Mouse (Mus musculus) neural tube, embryonic 14.5 days (tissue): ENCODE measurements at regions not wholly inside any gene's neighbourhood (a gene's known extent, or its start where the extent isn't known, plus 50 kb on each side); places are given as distances from the start of the nearest gene placed in this dataset.
A peak's percentile ranks its signal among the peaks of the same experiment; 100 is the strongest.

Experiments
- ATAC-seq: fragments of 200-750 bp; cut with Nextera tagmentation; 2 replicates; pipeline ENCODE4 v1.8.0; 2017; ENCODE audit warnings: low read depth, mild to moderate bottlenecking, moderate TSS enrichment, moderate library complexity
- H3K27ac ChIP-seq: fragments of 300-500 bp; sonication (generic); 2 replicates; pipeline ENCODE4 v1.5.1; 2014; ENCODE audit warnings: low read depth, mild to moderate bottlenecking, control low read depth, low read length, moderate library complexity, mixed read lengths
- H3K27me3 ChIP-seq: fragments of 300-500 bp; sonication (generic); 2 replicates; pipeline ENCODE4 v1.6.1; 2014; ENCODE audit warnings: low read length; ENCODE audit not compliant: control insufficient read depth, insufficient read depth
- H3K36me3 ChIP-seq: fragments of 300-500 bp; sonication (generic); 2 replicates; pipeline ENCODE4 v1.6.1; 2014; ENCODE audit warnings: low read length, mixed read lengths; ENCODE audit not compliant: control insufficient read depth, insufficient read depth
- H3K4me1 ChIP-seq: fragments of 300-500 bp; sonication (generic); 2 replicates; pipeline ENCODE4 v1.6.1; 2014; ENCODE audit warnings: low read length; ENCODE audit not compliant: control insufficient read depth, insufficient read depth
- H3K4me2 ChIP-seq: fragments of 300-500 bp; sonication (generic); 2 replicates; pipeline ENCODE4 v1.6.1; 2014; ENCODE audit warnings: mild to moderate bottlenecking, low read depth, low read length, control low read depth
- H3K4me3 ChIP-seq: fragments of 300-500 bp; sonication (generic); 2 replicates; pipeline ENCODE4 v1.5.1; 2014; ENCODE audit warnings: low read depth, low read length, control low read depth, mixed read lengths
- H3K9ac ChIP-seq: fragments of 300-500 bp; sonication (generic); replicated peaks from 2 replicates; pipeline ENCODE4 v1.6.1; 2014; ENCODE audit warnings: low read depth, mild to moderate bottlenecking, control low read depth, low read length, mixed read lengths
- H3K9me3 ChIP-seq: fragments of 300-500 bp; sonication (generic); 2 replicates; pipeline ENCODE4 v1.6.1; 2016; ENCODE audit warnings: low read length; ENCODE audit not compliant: control insufficient read depth
- WGBS: fragments of 180-500 bp; shearing (Covaris S2); extraction: QIAGEN DNeasy Blood & Tissue Kit; methylation state at CpG from one replicate; pipeline ENCODE4 v1.1.7; 2014; 5-methylcytosine and 5-hydroxymethylcytosine counted together

DNA sequence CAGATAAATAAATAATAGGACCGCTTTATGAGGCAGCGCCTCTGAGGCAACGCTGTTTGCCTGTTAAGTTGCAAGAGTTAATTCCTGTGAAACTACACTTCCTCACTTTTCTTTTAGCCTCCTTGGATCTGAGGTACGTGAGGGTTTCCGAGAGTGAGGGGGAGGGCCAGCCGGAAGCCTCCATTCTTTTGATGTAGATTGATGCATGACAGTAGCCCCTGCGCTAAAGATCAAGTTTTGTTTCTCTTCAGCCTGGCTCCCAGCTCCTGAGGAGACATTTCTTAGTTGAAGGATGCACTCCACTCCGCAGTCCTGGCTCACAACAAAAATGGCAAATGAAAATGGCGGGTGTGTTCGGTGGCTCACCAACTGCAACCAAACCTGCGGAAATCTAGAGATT lies 485.6 kb upstream of the Cited2 start:
- Histone ChIP-seq H3K36me3 (no peaks in the 10 kb centered on the region), H3K4me2 (no peak overlapping the region), H3K4me3 (no peak overlapping the region), H3K9ac (no peak overlapping the region), H3K4me1 (peaks cover 9% of the 10 kb centered on the region), H3K27me3 (no peaks in the 10 kb centered on the region), H3K27ac (no peak overlapping the region), H3K9me3 (no peaks in the 10 kb centered on the region)
- no peak for ATAC-seq
- WGBS = 24% methylated on average over 11 of the region's 11 CpGs

DNA sequence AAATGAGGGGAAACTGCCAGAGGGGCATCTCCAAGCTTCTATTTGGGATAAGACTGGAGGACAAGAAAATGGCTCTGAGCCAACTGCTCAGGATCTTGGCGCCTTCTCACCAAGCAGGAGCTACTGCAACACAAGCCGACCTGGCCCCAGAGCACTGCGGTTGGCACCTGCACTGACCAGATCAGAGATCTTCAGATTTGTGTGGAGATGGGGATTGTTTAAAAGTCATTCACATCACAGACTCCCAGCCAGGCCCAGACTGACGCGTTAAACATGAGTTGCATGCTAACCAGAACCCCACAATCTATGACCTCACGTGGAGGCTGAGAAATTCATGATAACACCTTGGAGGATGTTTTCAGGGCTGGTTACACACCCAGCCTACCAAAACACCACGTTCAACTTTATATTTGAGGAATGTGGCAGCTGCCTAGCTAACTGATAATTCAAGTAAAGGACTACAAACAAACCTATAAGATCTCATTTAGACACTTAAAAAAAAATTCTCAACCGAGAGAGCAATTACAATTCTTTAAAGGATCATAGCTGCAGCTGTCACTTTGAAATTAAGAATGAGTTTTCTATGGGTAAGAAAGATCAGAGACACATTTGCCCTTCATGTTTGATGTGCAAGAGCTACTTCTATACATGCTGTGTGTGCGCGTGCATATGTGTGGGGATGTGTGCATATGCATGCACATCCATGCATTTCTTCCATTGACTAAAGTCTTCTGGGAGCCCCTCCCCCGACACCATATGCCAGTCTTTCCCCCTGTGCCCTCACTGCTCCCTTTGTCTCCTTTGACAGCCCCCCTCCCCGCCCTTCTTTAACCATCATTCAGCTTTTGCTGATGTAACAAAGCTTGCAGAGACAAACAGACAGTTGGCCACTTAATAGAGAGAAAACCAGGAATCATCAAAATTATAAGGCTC lies 484.8 kb upstream of the Cited2 start:
- ATAC-seq = peak; percentile 70
- WGBS = 35% methylated on average over 12 of the region's 12 CpGs
- Histone ChIP-seq H3K4me1 (peaks cover 9% of the 10 kb centered on the region), H3K9me3 (no peaks in the 10 kb centered on the region), H3K36me3 (no peaks in the 10 kb centered on the region), H3K4me2 (no peak overlapping the region), H3K9ac (no peak overlapping the region), H3K27ac (no peak overlapping the region), H3K4me3 (no peak overlapping the region), H3K27me3 (no peaks in the 10 kb centered on the region)

DNA sequence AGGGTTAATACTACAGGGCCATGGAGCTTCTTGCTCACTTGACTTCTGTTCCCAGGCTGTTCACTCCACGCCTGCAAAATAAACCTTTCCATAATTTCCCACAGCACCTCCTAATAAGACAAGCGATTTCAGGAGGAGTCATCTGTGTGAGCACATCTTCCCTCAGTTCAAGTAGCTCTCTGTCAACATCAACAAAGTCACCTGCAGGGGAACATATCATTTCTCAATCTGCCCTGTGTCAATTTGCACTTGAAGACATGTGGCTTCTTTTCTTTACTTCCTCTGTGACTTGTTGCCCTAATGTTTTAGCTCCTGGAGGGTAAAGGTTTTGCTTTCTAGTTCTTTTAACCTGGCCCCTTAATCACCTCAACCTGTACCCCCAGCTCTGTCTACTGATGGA lies 474.7 kb upstream of the Cited2 start:
- no peak overlapping the region for H3K27ac ChIP-seq
- H3K4me1 ChIP-seq = no peaks in the 10 kb centered on the region
- no peak overlapping the region for H3K4me2 ChIP-seq
- no peak for ATAC-seq
- 69% methylated on average over 2 of the region's 2 CpGs for WGBS
- H3K27me3 ChIP-seq = no peaks in the 10 kb centered on the region
- no peaks in the 10 kb centered on the region for H3K36me3 ChIP-seq
- no peak overlapping the region for H3K4me3 ChIP-seq
- no peak overlapping the region for H3K9ac ChIP-seq
- no peaks in the 10 kb centered on the region for H3K9me3 ChIP-seq

DNA sequence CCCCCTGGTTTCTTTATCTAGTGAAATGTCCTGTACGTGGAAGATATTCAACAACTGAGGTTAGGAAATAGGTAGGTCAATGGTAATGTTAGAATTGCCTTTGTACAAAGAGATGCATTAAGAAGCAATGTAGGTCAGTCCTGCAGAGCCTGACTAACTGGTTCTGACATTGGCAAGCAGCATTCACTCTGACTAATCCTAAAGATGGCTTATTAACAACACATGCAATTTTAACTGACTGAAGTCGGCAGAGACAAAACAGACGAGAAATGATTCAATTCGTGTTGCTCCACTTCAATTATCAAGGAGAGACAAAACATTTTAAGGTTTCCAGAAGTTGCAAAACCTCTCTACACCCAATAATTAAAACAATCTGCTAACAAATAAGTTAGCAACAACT lies 470.0 kb upstream of the Cited2 start:
- no peaks in the 10 kb centered on the region for H3K4me1 ChIP-seq
- H3K27ac ChIP-seq = no peak overlapping the region
- H3K27me3 ChIP-seq = no peaks in the 10 kb centered on the region
- no peak for ATAC-seq
- H3K9me3 ChIP-seq = no peaks in the 10 kb centered on the region
- H3K4me3 ChIP-seq = no peak overlapping the region
- no peaks in the 10 kb centered on the region for H3K36me3 ChIP-seq
- H3K4me2 ChIP-seq = no peak overlapping the region
- no peak overlapping the region for H3K9ac ChIP-seq
- 85% methylated on average over 4 of the region's 4 CpGs for WGBS

DNA sequence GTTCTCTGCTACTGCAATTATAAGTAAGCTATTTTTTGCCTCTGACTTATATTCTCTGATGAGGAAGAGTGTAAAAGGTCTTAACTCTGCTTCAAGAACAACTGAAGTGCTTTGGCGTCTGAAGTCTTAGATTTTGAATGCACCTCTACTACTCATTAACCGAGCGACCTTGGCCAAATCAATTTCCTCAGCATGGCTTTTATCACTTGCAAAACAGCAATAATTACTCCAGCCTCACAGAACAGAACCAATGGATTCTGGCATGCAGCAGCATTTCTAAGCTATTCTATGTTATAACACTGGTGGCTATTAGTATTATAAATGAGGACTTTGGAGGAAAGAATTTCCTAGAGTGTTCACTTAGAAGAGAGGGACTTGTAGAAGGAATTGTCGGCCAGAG lies 462.9 kb upstream of the Cited2 start:
- WGBS = 56% methylated on average over 4 of the region's 4 CpGs
- no peaks in the 10 kb centered on the region for H3K9me3 ChIP-seq
- no peak overlapping the region for H3K4me3 ChIP-seq
- no peak overlapping the region for H3K9ac ChIP-seq
- H3K4me2 ChIP-seq = no peak overlapping the region
- no peaks in the 10 kb centered on the region for H3K4me1 ChIP-seq
- ATAC-seq = no peak
- H3K27ac ChIP-seq = no peak overlapping the region
- no peaks in the 10 kb centered on the region for H3K27me3 ChIP-seq
- H3K36me3 ChIP-seq = no peaks in the 10 kb centered on the region

DNA sequence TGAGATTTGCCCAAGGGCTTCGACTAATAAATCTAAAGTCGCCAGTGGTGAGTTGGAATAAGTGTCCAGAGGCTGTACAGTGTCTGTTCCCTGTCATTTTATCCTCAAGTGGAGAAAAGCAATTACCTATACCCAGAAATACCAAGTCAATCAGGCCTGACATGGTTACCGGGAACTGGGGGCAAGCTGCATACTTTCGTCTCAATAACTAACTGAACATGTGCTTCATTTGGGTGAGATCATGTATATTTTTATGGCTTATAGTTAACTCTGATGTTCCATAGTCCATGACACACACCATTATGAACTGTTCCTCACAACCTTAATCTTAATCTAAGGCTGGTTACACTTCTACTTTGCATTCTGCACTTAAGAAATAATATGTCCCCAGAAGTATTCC lies 462.4 kb upstream of the Cited2 start:
- no peak overlapping the region for H3K4me3 ChIP-seq
- H3K9me3 ChIP-seq = no peaks in the 10 kb centered on the region
- no peaks in the 10 kb centered on the region for H3K4me1 ChIP-seq
- H3K9ac ChIP-seq = no peak overlapping the region
- 72% methylated on average over 4 of the region's 4 CpGs for WGBS
- H3K27me3 ChIP-seq = no peaks in the 10 kb centered on the region
- H3K36me3 ChIP-seq = no peaks in the 10 kb centered on the region
- no peak overlapping the region for H3K4me2 ChIP-seq
- H3K27ac ChIP-seq = no peak overlapping the region
- ATAC-seq = no peak

DNA sequence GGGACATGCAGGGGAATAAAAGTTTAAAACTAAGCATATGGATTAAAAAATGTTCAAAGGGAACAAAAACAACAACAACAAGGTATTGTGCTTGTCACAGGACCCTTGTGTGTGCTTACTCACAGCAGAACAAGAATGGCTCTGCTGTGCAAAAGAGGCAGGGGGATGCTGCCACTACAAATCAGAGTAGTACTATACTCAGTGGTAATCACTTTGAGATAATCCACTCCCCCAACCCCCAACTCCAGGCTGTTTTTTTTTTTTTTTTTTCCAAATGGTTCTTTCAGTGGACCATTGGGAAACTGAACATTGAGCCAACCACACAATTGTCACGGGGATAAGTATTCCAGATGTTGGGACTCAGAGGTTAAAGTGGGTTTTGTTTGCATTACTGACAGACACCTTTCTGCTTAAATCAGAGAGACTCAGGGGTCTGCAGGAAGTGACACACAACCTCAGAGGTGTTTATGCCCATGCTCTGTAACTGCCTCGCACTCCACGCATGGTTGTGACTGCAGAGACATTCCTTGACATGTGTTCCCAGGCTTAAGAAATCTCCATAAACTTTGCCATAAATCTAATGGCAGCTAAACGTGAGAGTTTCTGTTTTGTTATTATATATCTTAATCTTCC lies 461.7 kb upstream of the Cited2 start:
- no peaks in the 10 kb centered on the region for H3K36me3 ChIP-seq
- H3K27me3 ChIP-seq = no peaks in the 10 kb centered on the region
- no peak overlapping the region for H3K4me3 ChIP-seq
- 48% methylated on average over 4 of the region's 4 CpGs for WGBS
- H3K9ac ChIP-seq = no peak overlapping the region
- ATAC-seq = no peak
- no peak overlapping the region for H3K4me2 ChIP-seq
- no peaks in the 10 kb centered on the region for H3K4me1 ChIP-seq
- no peaks in the 10 kb centered on the region for H3K9me3 ChIP-seq
- H3K27ac ChIP-seq = no peak overlapping the region

DNA sequence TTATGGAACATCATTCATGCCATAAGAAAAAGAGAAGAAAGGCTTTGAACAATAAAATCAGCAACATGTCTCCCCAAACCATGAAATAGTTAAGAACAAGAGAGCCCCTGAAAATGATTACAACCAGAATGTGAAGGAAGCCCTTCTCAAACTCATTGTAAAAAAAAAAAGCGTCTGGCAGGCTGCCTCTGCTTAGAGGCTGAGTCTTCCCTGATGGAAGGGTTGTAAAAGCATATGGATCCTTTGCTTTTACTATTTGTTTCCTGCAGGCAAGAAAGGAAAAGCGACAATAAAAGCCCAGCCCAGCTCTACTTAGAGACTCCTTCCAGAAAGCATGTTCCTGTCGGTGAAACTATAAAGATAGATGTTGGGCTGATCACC lies 461.2 kb upstream of the Cited2 start:
- no peak overlapping the region for H3K4me3 ChIP-seq
- ATAC-seq = no peak
- no peak overlapping the region for H3K9ac ChIP-seq
- WGBS = 15% methylated on average over 3 of the region's 3 CpGs
- no peaks in the 10 kb centered on the region for H3K27me3 ChIP-seq
- no peak overlapping the region for H3K4me2 ChIP-seq
- H3K27ac ChIP-seq = no peak overlapping the region
- no peaks in the 10 kb centered on the region for H3K9me3 ChIP-seq
- H3K4me1 ChIP-seq = no peaks in the 10 kb centered on the region
- no peaks in the 10 kb centered on the region for H3K36me3 ChIP-seq

DNA sequence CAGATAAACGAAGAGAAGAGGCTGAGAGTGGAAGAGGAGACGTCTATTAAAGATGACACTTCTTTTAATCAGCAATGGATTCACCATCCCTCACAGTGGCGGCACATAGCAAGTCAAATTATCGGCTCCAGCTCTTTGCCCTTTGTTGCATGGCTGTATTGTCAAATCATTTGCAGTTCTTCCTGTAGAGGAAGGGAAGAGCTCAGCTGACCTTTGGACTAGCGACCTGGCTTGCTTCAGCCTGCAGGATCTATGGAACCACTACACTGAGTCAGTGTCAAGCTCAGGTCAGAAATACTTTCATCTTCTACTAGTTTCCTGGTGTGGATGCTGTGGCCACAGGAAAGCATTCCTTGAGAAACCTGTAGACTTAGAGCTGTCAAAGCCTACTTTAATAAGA lies 450.4 kb upstream of the Cited2 start:
- no peak overlapping the region for H3K4me3 ChIP-seq
- H3K9ac ChIP-seq = no peak overlapping the region
- no peak overlapping the region for H3K27ac ChIP-seq
- no peak for ATAC-seq
- H3K4me1 ChIP-seq = no peaks in the 10 kb centered on the region
- WGBS = 82% methylated on average over 5 of the region's 5 CpGs
- no peaks in the 10 kb centered on the region for H3K9me3 ChIP-seq
- H3K4me2 ChIP-seq = no peak overlapping the region
- no peaks in the 10 kb centered on the region for H3K36me3 ChIP-seq
- H3K27me3 ChIP-seq = no peaks in the 10 kb centered on the region
